Mouse (Mus musculus) neural tube, embryonic 13.5 days (tissue): ENCODE results near the gene Olfr64. TPM values are rescaled to one million over a fixed set of nuclear protein-coding genes. Genes with fewer than 3 reads are reported as not detected.

ENCODE experiments used
- ATAC-seq: fragments of 200-750 bp; cut with Nextera tagmentation; 2 replicates; pipeline ENCODE4 v1.8.0; 2017; ENCODE audit warnings: low read depth, mild to moderate bottlenecking, moderate TSS enrichment, moderate library complexity
- H3K27ac ChIP-seq: fragments of 300-500 bp; sonication (generic); replicated peaks from 2 replicates; pipeline ENCODE4 v1.5.1; 2015; ENCODE audit warnings: moderate library complexity, mild to moderate bottlenecking, inconsistent platforms
- H3K27me3 ChIP-seq: fragments of 300-500 bp; sonication (generic); 2 replicates; pipeline ENCODE4 v1.6.1; 2015; ENCODE audit warnings: mild to moderate bottlenecking, inconsistent platforms
- H3K36me3 ChIP-seq: fragments of 300-500 bp; sonication (generic); 2 replicates; pipeline ENCODE4 v1.6.1; 2015; ENCODE audit warnings: mild to moderate bottlenecking, inconsistent platforms
- H3K4me1 ChIP-seq: fragments of 300-500 bp; sonication (generic); replicated peaks from 2 replicates; pipeline ENCODE4 v1.6.1; 2015; ENCODE audit warnings: inconsistent platforms
- H3K4me2 ChIP-seq: fragments of 300-500 bp; sonication (generic); 2 replicates; pipeline ENCODE4 v1.6.1; 2015; ENCODE audit warnings: inconsistent platforms, mild to moderate bottlenecking, moderate library complexity
- H3K4me3 ChIP-seq: fragments of 300-500 bp; sonication (generic); 2 replicates; pipeline ENCODE4 v1.5.1; 2015; ENCODE audit warnings: mild to moderate bottlenecking, inconsistent platforms
- H3K9ac ChIP-seq: fragments of 300-500 bp; sonication (generic); 2 replicates; pipeline ENCODE4 v1.6.1; 2015; ENCODE audit warnings: moderate library complexity, mild to moderate bottlenecking, inconsistent platforms
- H3K9me3 ChIP-seq: fragments of 300-500 bp; sonication (generic); 2 replicates; pipeline ENCODE4 v1.6.1; 2016; ENCODE audit warnings: inconsistent platforms
- WGBS: fragments of 180-500 bp; shearing (Covaris S2); methylation state at CpG from one replicate; pipeline ENCODE4 v1.1.7; 2015; 5-methylcytosine and 5-hydroxymethylcytosine counted together
- polyA plus RNA-seq: library from polyadenylated mRNA; unstranded; fragments of >200 nt; fragmentation: Nextera tagmentation; extraction: Ambion mirVana; gene quantifications from 2 replicates; pipeline ENCODE4 v1.2.1, GENCODE M21; 2015

Olfr64 gene
- polyA plus RNA-seq: not detected in 2 replicates

GRCm38 (mm10) chr7:103894385-103894784, at the start of gene Olfr64:
Gene Olfr64, minus strand, starts transcription at chr7:103894485.
- ATAC-seq: no peak
- H3K27ac ChIP-seq: no peak within 1 kb of the TSS
- H3K4me2 ChIP-seq: no peak within 1 kb of the TSS
- 74% methylated on average over 1 of the region's 1 CpGs for WGBS
- no peaks in the 10 kb centered on the region for H3K27me3 ChIP-seq
- no peaks in the 10 kb centered on the region for H3K9me3 ChIP-seq
- H3K9ac ChIP-seq: no peak within 1 kb of the TSS
- no peak within 1 kb of the TSS for H3K4me3 ChIP-seq
- no peaks in the 10 kb centered on the region for H3K36me3 ChIP-seq
- H3K4me1 ChIP-seq: no peaks in the 10 kb centered on the region

- no peak overlapping the region for H3K9ac ChIP-seq
- no peak overlapping the region for H3K27ac ChIP-seq
- no peak overlapping the region for H3K4me3 ChIP-seq
- no peaks in the 10 kb centered on the region for H3K4me1 ChIP-seq
- no peaks in the 10 kb centered on the region for H3K36me3 ChIP-seq
- ATAC-seq: no peak
- no peaks in the 10 kb centered on the region for H3K27me3 ChIP-seq
- H3K9me3 ChIP-seq: no peaks in the 10 kb centered on the region
- 25% methylated on average over 2 of the region's 2 CpGs for WGBS
- no peak overlapping the region for H3K4me2 ChIP-seq
Measured at GRCm38 (mm10) chr7:103942730-103943129, 48.4 kb upstream of the Olfr64 start.

GRCm38 (mm10) chr7:103934264-103934663, 40.0 kb upstream of the Olfr64 start, which contains the start of gene Olfr632:
Gene Olfr632, plus strand, starts transcription at chr7:103934347.
- Histone ChIP-seq H3K27ac (no peak within 1 kb of the TSS), H3K36me3 (no peaks in the 10 kb centered on the region), H3K9me3 (no peaks in the 10 kb centered on the region), H3K27me3 (no peaks in the 10 kb centered on the region), H3K9ac (no peak within 1 kb of the TSS), H3K4me2 (no peak within 1 kb of the TSS), H3K4me1 (no peaks in the 10 kb centered on the region), H3K4me3 (no peak within 1 kb of the TSS)
- ATAC-seq: no peak
- 75% methylated on average over 2 of the region's 2 CpGs for WGBS

GRCm38 (mm10) chr7:103928525-103928924, 34.2 kb upstream of the Olfr64 start, which contains the start of gene Olfr631:
Gene Olfr631, plus strand, starts transcription at chr7:103928825.
- Histone ChIP-seq H3K27ac (no peak within 1 kb of the TSS), H3K4me3 (no peak within 1 kb of the TSS), H3K4me2 (no peak within 1 kb of the TSS), H3K9me3 (no peaks in the 10 kb centered on the region), H3K9ac (no peak within 1 kb of the TSS), H3K4me1 (no peaks in the 10 kb centered on the region), H3K27me3 (no peaks in the 10 kb centered on the region), H3K36me3 (no peaks in the 10 kb centered on the region)
- no peak for ATAC-seq

- H3K4me1 ChIP-seq: no peaks in the 10 kb centered on the region
- H3K4me2 ChIP-seq: no peak overlapping the region
- no peaks in the 10 kb centered on the region for H3K36me3 ChIP-seq
- no peaks in the 10 kb centered on the region for H3K27me3 ChIP-seq
- no peak overlapping the region for H3K27ac ChIP-seq
- no peaks in the 10 kb centered on the region for H3K9me3 ChIP-seq
- no peak overlapping the region for H3K9ac ChIP-seq
- no peak overlapping the region for H3K4me3 ChIP-seq
- ATAC-seq: no peak
Measured at GRCm38 (mm10) chr7:103915338-103915737, 21.1 kb upstream of the Olfr64 start.

- Histone ChIP-seq H3K9me3 (no peaks in the 10 kb centered on the region), H3K4me1 (no peaks in the 10 kb centered on the region), H3K4me3 (no peak overlapping the region), H3K36me3 (no peaks in the 10 kb centered on the region), H3K27me3 (no peaks in the 10 kb centered on the region), H3K9ac (no peak overlapping the region), H3K4me2 (no peak overlapping the region), H3K27ac (no peak overlapping the region)
- no peak for ATAC-seq
- WGBS: 49% methylated on average over 8 of the region's 8 CpGs
Measured at GRCm38 (mm10) chr7:103912969-103913511, 18.8 kb upstream of the Olfr64 start.

- no peak overlapping the region for H3K9ac ChIP-seq
- 55% methylated on average over 3 of the region's 3 CpGs for WGBS
- no peak for ATAC-seq
- no peaks in the 10 kb centered on the region for H3K27me3 ChIP-seq
- no peaks in the 10 kb centered on the region for H3K9me3 ChIP-seq
- H3K4me3 ChIP-seq: no peak overlapping the region
- no peak overlapping the region for H3K27ac ChIP-seq
- no peak overlapping the region for H3K4me2 ChIP-seq
- H3K4me1 ChIP-seq: no peaks in the 10 kb centered on the region
- no peaks in the 10 kb centered on the region for H3K36me3 ChIP-seq
Measured at GRCm38 (mm10) chr7:103910047-103910446, 15.8 kb upstream of the Olfr64 start.

GRCm38 (mm10) chr7:103903187-103903586, 8.9 kb upstream of the Olfr64 start, which contains the start of gene Olfr65:
Gene Olfr65, plus strand, starts transcription at chr7:103903487.
- ATAC-seq: no peak
- 83% methylated on average over 2 of the region's 2 CpGs for WGBS
- H3K4me1 ChIP-seq: no peaks in the 10 kb centered on the region

GRCm38 (mm10) chr7:103886152-103886551, 8.1 kb downstream of the Olfr64 start, which contains the start of gene Olfr66:
Gene Olfr66, minus strand, starts transcription at chr7:103886252.
- H3K4me1 ChIP-seq: no peaks in the 10 kb centered on the region
- no peak within 1 kb of the TSS for H3K9ac ChIP-seq
- no peaks in the 10 kb centered on the region for H3K36me3 ChIP-seq
- ATAC-seq: no peak
- no peaks in the 10 kb centered on the region for H3K9me3 ChIP-seq
- no peak within 1 kb of the TSS for H3K4me2 ChIP-seq
- no peaks in the 10 kb centered on the region for H3K27me3 ChIP-seq
- H3K4me3 ChIP-seq: no peak within 1 kb of the TSS
- H3K27ac ChIP-seq: no peak within 1 kb of the TSS

More at GRCm38 (mm10) chr7:103903187-103903586, 8.9 kb upstream of the Olfr64 start, which contains the start of gene Olfr65:
- H3K9ac ChIP-seq: no peak within 1 kb of the TSS
- no peaks in the 10 kb centered on the region for H3K27me3 ChIP-seq
- no peak within 1 kb of the TSS for H3K4me2 ChIP-seq
- no peak within 1 kb of the TSS for H3K27ac ChIP-seq
- H3K4me3 ChIP-seq: no peak within 1 kb of the TSS
- H3K9me3 ChIP-seq: no peaks in the 10 kb centered on the region
- H3K36me3 ChIP-seq: no peaks in the 10 kb centered on the region

GRCm38 (mm10) chr7:103877093-103877492, 17.2 kb downstream of the Olfr64 start:
- Histone ChIP-seq H3K9me3 (no peaks in the 10 kb centered on the region), H3K27ac (no peak overlapping the region), H3K36me3 (no peaks in the 10 kb centered on the region), H3K4me2 (no peak overlapping the region), H3K9ac (no peak overlapping the region), H3K4me1 (no peaks in the 10 kb centered on the region), H3K4me3 (no peak overlapping the region), H3K27me3 (no peaks in the 10 kb centered on the region)
- no peak for ATAC-seq
- WGBS: 91% methylated on average over 2 of the region's 2 CpGs

GRCm38 (mm10) chr7:103874451-103874850, 19.8 kb downstream of the Olfr64 start:
- Histone ChIP-seq H3K27ac (no peak overlapping the region), H3K9ac (no peak overlapping the region), H3K27me3 (no peaks in the 10 kb centered on the region), H3K4me1 (no peaks in the 10 kb centered on the region), H3K9me3 (no peaks in the 10 kb centered on the region), H3K36me3 (no peaks in the 10 kb centered on the region), H3K4me3 (no peak overlapping the region), H3K4me2 (no peak overlapping the region)
- WGBS: 58% methylated on average over 5 of the region's 5 CpGs
- no peak for ATAC-seq

GRCm38 (mm10) chr7:103873064-103873463, 21.2 kb downstream of the Olfr64 start:
- Histone ChIP-seq H3K27me3 (no peaks in the 10 kb centered on the region), H3K27ac (no peak overlapping the region), H3K4me2 (no peak overlapping the region), H3K4me3 (no peak overlapping the region), H3K4me1 (no peaks in the 10 kb centered on the region), H3K36me3 (no peaks in the 10 kb centered on the region), H3K9me3 (no peaks in the 10 kb centered on the region), H3K9ac (no peak overlapping the region)
- 12% methylated on average over 1 of the region's 1 CpGs for WGBS
- no peak for ATAC-seq

GRCm38 (mm10) chr7:103870667-103871066, 23.6 kb downstream of the Olfr64 start:
- Histone ChIP-seq H3K9ac (no peak overlapping the region), H3K4me3 (no peak overlapping the region), H3K4me2 (no peak overlapping the region), H3K9me3 (no peaks in the 10 kb centered on the region), H3K36me3 (no peaks in the 10 kb centered on the region), H3K4me1 (no peaks in the 10 kb centered on the region), H3K27ac (no peak overlapping the region), H3K27me3 (no peaks in the 10 kb centered on the region)
- no peak for ATAC-seq
